16 mouse cellular contexts compared by ENCODE assay signal in the genomic region with DNA sequence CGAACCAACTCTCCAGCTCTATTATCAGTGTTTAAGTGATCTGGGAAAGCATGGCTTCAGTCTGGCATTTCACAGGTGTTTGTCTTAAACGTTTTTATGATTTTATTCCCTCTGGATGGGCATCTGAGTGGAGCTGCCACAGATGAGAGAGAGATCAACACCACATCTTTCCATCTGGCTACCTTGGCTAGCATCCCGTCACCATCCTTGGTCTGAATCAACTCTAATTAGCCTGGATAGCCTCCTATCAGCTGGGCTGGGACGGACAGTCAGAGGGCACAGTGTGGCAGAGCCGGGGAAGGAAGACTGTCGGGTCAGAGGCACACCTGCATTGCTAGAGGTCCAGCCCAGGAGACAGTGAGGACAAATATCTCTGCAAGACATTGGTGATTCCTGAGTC.
"Had no signal": no experiment of that assay in that cellular context is flagged by ENCODE, and none has a peak within 500 bp of the region (broad histone marks: within the 10 kb centered on the region; RNA-seq: fewer than 3 reads in every experiment).

No protein-coding gene starts in this region.

- H3K27me3 ChIP-seq: neural tube, embryonic 13.5 days; neural tube, embryonic 15.5 days; stomach, embryonic 15.5 days had no signal

- H3K9ac ChIP-seq: neural tube, embryonic 13.5 days; neural tube, embryonic 15.5 days; stomach, embryonic 15.5 days had no signal

- DNase-seq: retina, postnatal 1 day; right cerebral cortex, adult 18-20 months; right cerebral cortex, postnatal 14 days; right cerebral cortex, postnatal 25 days; right cerebral cortex, postnatal 4 days; spleen, adult 18-20 months; thymus, adult 18-20 months; thymus, adult 2 months; thymus, postnatal 14 days; thymus, postnatal 25 days; thymus, postnatal 36 days; thymus, postnatal 4 days had no signal

- H3K27ac ChIP-seq: neural tube, embryonic 13.5 days; neural tube, embryonic 15.5 days; stomach, embryonic 15.5 days; stomach, postnatal 0 days had no signal

- H3K4me2 ChIP-seq: neural tube, embryonic 13.5 days; neural tube, embryonic 15.5 days; stomach, embryonic 15.5 days had no signal

- H3K9me3 ChIP-seq: neural tube, embryonic 15.5 days; stomach, embryonic 15.5 days had no signal

- H3K4me3 ChIP-seq: neural tube, embryonic 13.5 days; neural tube, embryonic 15.5 days; stomach, embryonic 15.5 days had no signal

- H3K36me3 ChIP-seq: neural tube, embryonic 15.5 days; stomach, embryonic 15.5 days had no signal
